Mouse (Mus musculus) midbrain, embryonic 14.5 days (tissue): ENCODE measurements around the gene Mob3a. TPM values are rescaled to one million over a fixed set of nuclear protein-coding genes. Genes with fewer than 3 reads are reported as not detected.

Experiments used
- ATAC-seq: fragments of 200-750 bp; cut with Nextera tagmentation; 2 replicates; pipeline ENCODE4 v1.8.0; 2017; ENCODE audit warnings: moderate number of reproducible peaks, moderate library complexity; ENCODE audit not compliant: low FRiP score, low TSS enrichment
- DNase-seq: peaks from one replicate; pipeline ENCODE4 v3.0.0-alpha.2; 2015
- H3K27ac ChIP-seq: fragments of 300-500 bp; sonication (generic); replicated peaks from 2 replicates; pipeline ENCODE4 v1.5.1; 2014; ENCODE audit warnings: mild to moderate bottlenecking, low read depth, low read length, moderate library complexity
- H3K27me3 ChIP-seq: fragments of 300-500 bp; sonication (generic); 2 replicates; pipeline ENCODE4 v1.6.1; 2014; ENCODE audit warnings: low read length, control low read depth, mixed read lengths; ENCODE audit not compliant: control insufficient read depth, insufficient read depth
- H3K36me3 ChIP-seq: fragments of 300-500 bp; sonication (generic); 2 replicates; pipeline ENCODE4 v1.6.1; 2014; ENCODE audit warnings: low read length, control low read depth; ENCODE audit not compliant: control insufficient read depth, insufficient read depth
- H3K4me1 ChIP-seq: fragments of 300-500 bp; sonication (generic); 2 replicates; pipeline ENCODE4 v1.6.1; 2014; ENCODE audit warnings: mild to moderate bottlenecking, antibody characterized with exemption, low read length, control low read depth; ENCODE audit not compliant: control insufficient read depth, insufficient read depth
- H3K4me2 ChIP-seq: fragments of 300-500 bp; sonication (generic); 2 replicates; pipeline ENCODE4 v1.6.1; 2014; ENCODE audit warnings: mild to moderate bottlenecking, low read length, moderate library complexity
- H3K4me3 ChIP-seq: fragments of 300-500 bp; sonication (generic); replicated peaks from 2 replicates; pipeline ENCODE4 v1.5.1; 2014; ENCODE audit warnings: low read depth, low read length
- H3K9ac ChIP-seq: fragments of 300-500 bp; sonication (generic); replicated peaks from 2 replicates; pipeline ENCODE4 v1.6.1; 2014; ENCODE audit warnings: mild to moderate bottlenecking, low read length, moderate library complexity
- H3K9me3 ChIP-seq: fragments of 300-500 bp; sonication (generic); 2 replicates; pipeline ENCODE4 v1.6.1; 2016; ENCODE audit warnings: low read length, control low read depth, mixed read lengths; ENCODE audit not compliant: control insufficient read depth
- WGBS: fragments of 180-500 bp; shearing (Covaris S2); extraction: QIAGEN DNeasy Blood & Tissue Kit; methylation state at CpG from one replicate; pipeline ENCODE4 v1.1.7; 2014; 5-methylcytosine and 5-hydroxymethylcytosine counted together
- polyA plus RNA-seq: library from polyadenylated mRNA; unstranded; fragments of >200 nt; fragmentation: Nextera tagmentation; extraction: Ambion mirVana; gene quantifications from 2 replicates; pipeline ENCODE4 v1.2.1, GENCODE M21; 2014

Mob3a gene
- polyA plus RNA-seq, 1 experiment from 2014 or later: 47.3 TPM

GRCm38 (mm10) chr10:80669737-80670485, 31.9 kb downstream of the Mob3a start:
- Histone ChIP-seq H3K9me3 (no peaks in the 10 kb centered on the region), H3K4me3 (no peak overlapping the region), H3K36me3 (peaks cover 76% of the 10 kb centered on the region), H3K4me2 (no peak overlapping the region), H3K4me1 (peaks cover 23% of the 10 kb centered on the region), H3K9ac (0 out of 2 replicates have a peak overlapping the region, but pooled peaks have one; percentile 3), H3K27me3 (no peaks in the 10 kb centered on the region), H3K27ac (no peak overlapping the region)
- WGBS: 96% methylated on average over 7 of the region's 7 CpGs
- no peak for DNase-seq
- no peak for ATAC-seq

GRCm38 (mm10) chr10:80669018-80669417, 32.8 kb downstream of the Mob3a start:
- H3K27ac ChIP-seq: no peak overlapping the region
- 93% methylated on average over 12 of the region's 12 CpGs for WGBS
- no peak overlapping the region for H3K4me3 ChIP-seq
- H3K4me1 ChIP-seq: peaks cover 14% of the 10 kb centered on the region
- ATAC-seq: no peak
- peaks cover 76% of the 10 kb centered on the region for H3K36me3 ChIP-seq
- no peak for DNase-seq
- no peaks in the 10 kb centered on the region for H3K27me3 ChIP-seq
- no peaks in the 10 kb centered on the region for H3K9me3 ChIP-seq
- no peak overlapping the region for H3K9ac ChIP-seq
- no peak overlapping the region for H3K4me2 ChIP-seq

- peaks cover 76% of the 10 kb centered on the region for H3K36me3 ChIP-seq
- no peaks in the 10 kb centered on the region for H3K27me3 ChIP-seq
- H3K4me2 ChIP-seq: no peak overlapping the region
- ATAC-seq (no peak), DNase-seq (no peak)
- 87% methylated on average over 11 of the region's 11 CpGs for WGBS
- H3K27ac ChIP-seq: no peak overlapping the region
- H3K4me3 ChIP-seq: no peak overlapping the region
- no peak overlapping the region for H3K9ac ChIP-seq
- peaks cover 10% of the 10 kb centered on the region for H3K4me1 ChIP-seq
- no peaks in the 10 kb centered on the region for H3K9me3 ChIP-seq
These were observed 33.2 kb downstream of the Mob3a start for GRCm38 (mm10) chr10:80668614-80669013.

- DNase-seq: no peak
- Histone ChIP-seq H3K4me1 (no peaks in the 10 kb centered on the region), H3K27ac (no peak overlapping the region), H3K4me2 (no peak overlapping the region), H3K27me3 (no peaks in the 10 kb centered on the region), H3K9me3 (no peaks in the 10 kb centered on the region), H3K9ac (no peak overlapping the region), H3K4me3 (no peak overlapping the region), H3K36me3 (peaks cover 67% of the 10 kb centered on the region)
- 86% methylated on average over 19 of the region's 19 CpGs for WGBS
- no peak for ATAC-seq
These were observed 34.9 kb downstream of the Mob3a start for GRCm38 (mm10) chr10:80666837-80667412.

- ATAC-seq: no peak
- no peak overlapping the region for H3K9ac ChIP-seq
- no peaks in the 10 kb centered on the region for H3K27me3 ChIP-seq
These were observed 35.6 kb downstream of the Mob3a start for GRCm38 (mm10) chr10:80665981-80666733.

GRCm38 (mm10) chr10:80665459-80665858, 36.3 kb downstream of the Mob3a start:
- WGBS: 73% methylated on average over 4 of the region's 4 CpGs
- Histone ChIP-seq H3K4me1 (no peaks in the 10 kb centered on the region), H3K36me3 (peaks cover 52% of the 10 kb centered on the region), H3K27ac (no peak overlapping the region), H3K4me3 (no peak overlapping the region), H3K4me2 (no peak overlapping the region), H3K27me3 (no peaks in the 10 kb centered on the region), H3K9me3 (no peaks in the 10 kb centered on the region), H3K9ac (no peak overlapping the region)
- DNase-seq (no peak), ATAC-seq (no peak)

More at GRCm38 (mm10) chr10:80665981-80666733, 35.6 kb downstream of the Mob3a start:
- WGBS: 83% methylated on average over 10 of the region's 10 CpGs
- no peaks in the 10 kb centered on the region for H3K9me3 ChIP-seq
- no peak overlapping the region for H3K4me2 ChIP-seq
- DNase-seq: no peak
- no peaks in the 10 kb centered on the region for H3K4me1 ChIP-seq
- H3K4me3 ChIP-seq: no peak overlapping the region
- H3K27ac ChIP-seq: no peak overlapping the region
- H3K36me3 ChIP-seq: peaks cover 59% of the 10 kb centered on the region

GRCm38 (mm10) chr10:80665016-80665380, 36.8 kb downstream of the Mob3a start:
- no peak overlapping the region for H3K4me2 ChIP-seq

GRCm38 (mm10) chr10:80664197-80665015, 37.4 kb downstream of the Mob3a start:
- no peak overlapping the region for H3K9ac ChIP-seq
- no peak for ATAC-seq

More at GRCm38 (mm10) chr10:80665016-80665380, 36.8 kb downstream of the Mob3a start:
- no peak for ATAC-seq
- DNase-seq: no peak
- Histone ChIP-seq H3K4me1 (no peaks in the 10 kb centered on the region), H3K9me3 (no peaks in the 10 kb centered on the region), H3K27ac (peak overlapping the region; percentile 13; the same call in 1 of the 2 replicates), H3K27me3 (no peaks in the 10 kb centered on the region), H3K4me3 (no peak overlapping the region), H3K9ac (no peak overlapping the region), H3K36me3 (peaks cover 48% of the 10 kb centered on the region)
- WGBS: 16% methylated on average over 10 of the region's 10 CpGs

More at GRCm38 (mm10) chr10:80664197-80665015, 37.4 kb downstream of the Mob3a start:
- no peaks in the 10 kb centered on the region for H3K4me1 ChIP-seq
- peaks cover 42% of the 10 kb centered on the region for H3K36me3 ChIP-seq
- H3K27me3 ChIP-seq: no peaks in the 10 kb centered on the region
- no peak overlapping the region for H3K4me2 ChIP-seq
- H3K9me3 ChIP-seq: no peaks in the 10 kb centered on the region
- WGBS: 50% methylated on average over 16 of the region's 16 CpGs
- DNase-seq: no peak
- H3K4me3 ChIP-seq: no peak overlapping the region
- peak overlapping the region; percentile 13; the same call in 1 of the 2 replicates for H3K27ac ChIP-seq
